Mouse (Mus musculus) midbrain, embryonic 10.5 days (tissue): ENCODE results near the gene Fcgr4. TPM values are rescaled to one million over a fixed set of nuclear protein-coding genes. Genes with fewer than 3 reads are reported as not detected.
"Not testable (repeated sequence)": the region's sequence is repeated elsewhere in the genome, so short reads cannot be mapped to it uniquely, and the experiment has no call there.

ENCODE experiments used
- DNase-seq: peaks from one replicate; pipeline ENCODE4 v3.0.0-alpha.2; 2017; ENCODE audit warnings: low spot score
- H3K27ac ChIP-seq: fragments of 300-500 bp; sonication (generic); replicated peaks from 2 replicates; pipeline ENCODE4 v1.5.1; 2016; ENCODE audit warnings: mild to moderate bottlenecking
- H3K27me3 ChIP-seq: fragments of 300-500 bp; sonication (generic); 2 replicates; pipeline ENCODE4 v1.6.1; 2016; ENCODE audit warnings: low read depth, mild to moderate bottlenecking; ENCODE audit not compliant: poor library complexity, severe bottlenecking
- H3K36me3 ChIP-seq: fragments of 300-500 bp; sonication (generic); 2 replicates; pipeline ENCODE4 v1.6.1; 2016; ENCODE audit warnings: mild to moderate bottlenecking, moderate library complexity
- H3K4me1 ChIP-seq: fragments of 300-500 bp; sonication (generic); 2 replicates; pipeline ENCODE4 v1.6.1; 2016
- H3K4me3 ChIP-seq: fragments of 300-500 bp; sonication (generic); 2 replicates; pipeline ENCODE4 v1.5.1; 2016; ENCODE audit warnings: mild to moderate bottlenecking, moderate library complexity
- H3K9me3 ChIP-seq: fragments of 300-500 bp; sonication (generic); replicated peaks from 2 replicates; pipeline ENCODE4 v1.6.1; 2016; ENCODE audit warnings: mild to moderate bottlenecking
- WGBS: fragments of 180-500 bp; shearing (Covaris S2); methylation state at CpG from one replicate; pipeline ENCODE4 v1.1.7; 2016; 5-methylcytosine and 5-hydroxymethylcytosine counted together
- polyA plus RNA-seq: library from polyadenylated mRNA; unstranded; fragments of >200 nt; fragmentation: Nextera tagmentation; extraction: Ambion mirVana; gene quantifications from 2 replicates; pipeline ENCODE4 v1.2.1, GENCODE M21; 2016

Fcgr4 gene
- polyA plus RNA-seq, 1 experiment from 2014 or later = not detected

GRCm38 (mm10) chr1:171043594-171044153 is 25.0 kb downstream of the Fcgr4 start:
- WGBS = 69% methylated on average over 3 of the region's 3 CpGs
- no peaks in the 10 kb centered on the region for H3K27me3 ChIP-seq
- no peak overlapping the region for H3K27ac ChIP-seq

GRCm38 (mm10) chr1:171044365-171045078 is 25.8 kb downstream of the Fcgr4 start:
- H3K4me1 ChIP-seq = peaks cover 5% of the 10 kb centered on the region; the same call in 1 of the 2 replicates
- H3K27me3 ChIP-seq = no peaks in the 10 kb centered on the region
- no peaks in the 10 kb centered on the region for H3K36me3 ChIP-seq
- no peaks in the 10 kb centered on the region for H3K9me3 ChIP-seq
- H3K27ac ChIP-seq = peak overlapping the region; percentile 78
- under 1% methylated on average over 33 of the region's 33 CpGs for WGBS
- peak overlapping the region; percentile 75 for H3K4me3 ChIP-seq
- DNase-seq = peak; percentile 91

More at GRCm38 (mm10) chr1:171043594-171044153, 25.0 kb downstream of the Fcgr4 start:
- DNase-seq = no peak
- Histone ChIP-seq H3K9me3 (no peaks in the 10 kb centered on the region), H3K36me3 (no peaks in the 10 kb centered on the region), H3K4me3 (peak overlapping the region; percentile 75), H3K4me1 (peaks cover 5% of the 10 kb centered on the region; the same call in 1 of the 2 replicates)

DNA sequence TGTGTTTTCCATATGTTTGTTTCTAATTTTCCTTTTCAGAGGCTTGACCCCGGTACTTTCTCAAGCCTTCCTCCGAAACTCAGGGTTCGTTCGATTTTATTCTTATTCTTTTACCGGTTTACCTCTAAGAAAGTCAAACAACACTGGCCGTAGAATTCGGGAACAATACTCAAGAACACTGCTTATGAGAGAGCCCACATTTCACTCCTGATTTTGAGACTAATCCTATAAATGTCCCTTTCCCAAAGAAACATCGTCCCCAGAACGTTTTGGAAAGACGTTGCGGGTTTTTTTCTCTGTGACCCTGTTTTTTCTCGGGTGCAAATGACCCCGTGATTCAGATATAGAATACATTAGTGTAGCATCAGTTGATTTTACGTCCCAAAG is 26.4 kb downstream of the Fcgr4 start:
- no peak overlapping the region for H3K27ac ChIP-seq
- no peak for DNase-seq
- 6% methylated on average over 14 of the region's 14 CpGs for WGBS
- H3K4me1 ChIP-seq = peaks cover 5% of the 10 kb centered on the region; the same call in 1 of the 2 replicates
- no peaks in the 10 kb centered on the region for H3K27me3 ChIP-seq
- no peaks in the 10 kb centered on the region for H3K9me3 ChIP-seq
- H3K4me3 ChIP-seq = peak overlapping the region; percentile 75
- no peaks in the 10 kb centered on the region for H3K36me3 ChIP-seq

DNA sequence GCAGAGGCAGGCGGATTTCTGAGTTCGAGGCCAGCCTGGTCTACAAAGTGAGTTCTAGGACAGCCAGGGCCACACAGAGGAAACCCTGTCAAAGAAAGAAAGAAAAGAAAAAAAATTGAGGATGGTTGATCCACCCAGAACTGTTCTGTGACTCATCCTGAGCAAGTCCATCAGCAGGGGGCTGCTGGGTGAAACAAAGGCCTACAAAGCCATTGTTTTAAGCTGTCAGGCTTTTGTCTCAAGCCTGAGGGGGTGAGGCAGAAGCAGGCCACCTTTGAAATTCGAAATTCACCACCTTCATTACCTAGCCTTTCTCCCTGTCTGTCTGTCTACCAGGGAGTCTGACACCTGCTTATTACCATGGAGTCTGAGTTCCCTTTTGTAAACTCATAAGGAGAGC is 27.8 kb downstream of the Fcgr4 start:
- Histone ChIP-seq H3K4me3 (no peak overlapping the region), H3K36me3 (no peaks in the 10 kb centered on the region), H3K9me3 (no peaks in the 10 kb centered on the region), H3K4me1 (peaks cover 5% of the 10 kb centered on the region; the same call in 1 of the 2 replicates), H3K27me3 (no peaks in the 10 kb centered on the region), H3K27ac (no peak overlapping the region)
- no peak for DNase-seq
- WGBS = 76% methylated on average over 3 of the region's 3 CpGs

DNA sequence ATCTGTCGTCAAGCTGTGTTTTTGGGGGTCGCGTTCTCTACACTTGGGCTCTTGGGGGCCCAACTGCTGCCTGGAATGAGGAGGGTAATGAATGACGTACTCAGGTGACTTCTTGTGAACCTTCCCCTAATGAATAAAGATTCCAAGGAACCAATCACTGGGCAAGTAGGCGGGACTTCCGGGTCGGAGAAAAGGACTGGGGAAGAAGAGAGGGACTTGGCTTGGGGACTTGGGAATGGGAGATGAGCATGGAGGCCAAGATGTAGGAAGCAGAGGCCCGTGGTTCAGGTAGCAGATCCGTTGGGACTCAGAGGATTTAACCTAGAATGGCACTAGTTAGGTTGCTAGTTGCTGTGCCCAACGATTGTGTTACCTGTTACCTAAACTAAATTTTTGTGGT is 30.5 kb downstream of the Fcgr4 start:
- 51% methylated on average over 10 of the region's 10 CpGs for WGBS
- H3K4me3 ChIP-seq = peak overlapping the region; percentile 28; the same call in 1 of the 2 replicates
- no peak for DNase-seq

DNA sequence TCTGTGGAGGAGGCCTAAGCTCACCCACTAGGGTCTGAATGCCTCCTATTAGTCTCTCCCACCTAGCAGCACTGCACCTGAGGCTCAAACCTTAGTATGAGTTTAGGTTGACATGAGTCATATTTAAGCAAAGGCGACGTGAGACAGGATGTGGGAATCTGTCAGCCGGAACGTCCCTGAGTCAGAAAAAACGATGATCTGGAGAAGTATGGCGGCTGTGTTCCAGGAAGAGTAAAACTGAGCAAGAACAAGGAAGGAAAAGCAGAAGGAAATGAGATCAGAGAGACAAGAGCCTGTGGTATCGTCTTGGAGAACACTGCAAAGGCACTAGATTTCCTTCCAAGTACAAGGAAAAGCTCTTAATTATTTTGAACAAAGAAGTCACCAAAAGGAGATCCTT is 32.1 kb downstream of the Fcgr4 start:
- WGBS = 93% methylated on average over 7 of the region's 7 CpGs
- Histone ChIP-seq H3K36me3 (no peaks in the 10 kb centered on the region), H3K4me3 (no peak overlapping the region), H3K27ac (no peak overlapping the region), H3K4me1 (no peaks in the 10 kb centered on the region), H3K27me3 (no peaks in the 10 kb centered on the region), H3K9me3 (no peaks in the 10 kb centered on the region)
- no peak for DNase-seq

More for the DNA sequence above, 30.5 kb downstream of the Fcgr4 start:
- H3K27ac ChIP-seq = no peak overlapping the region
- H3K27me3 ChIP-seq = no peaks in the 10 kb centered on the region
- no peaks in the 10 kb centered on the region for H3K9me3 ChIP-seq
- peaks cover 5% of the 10 kb centered on the region; the same call in 1 of the 2 replicates for H3K4me1 ChIP-seq
- H3K36me3 ChIP-seq = no peaks in the 10 kb centered on the region

DNA sequence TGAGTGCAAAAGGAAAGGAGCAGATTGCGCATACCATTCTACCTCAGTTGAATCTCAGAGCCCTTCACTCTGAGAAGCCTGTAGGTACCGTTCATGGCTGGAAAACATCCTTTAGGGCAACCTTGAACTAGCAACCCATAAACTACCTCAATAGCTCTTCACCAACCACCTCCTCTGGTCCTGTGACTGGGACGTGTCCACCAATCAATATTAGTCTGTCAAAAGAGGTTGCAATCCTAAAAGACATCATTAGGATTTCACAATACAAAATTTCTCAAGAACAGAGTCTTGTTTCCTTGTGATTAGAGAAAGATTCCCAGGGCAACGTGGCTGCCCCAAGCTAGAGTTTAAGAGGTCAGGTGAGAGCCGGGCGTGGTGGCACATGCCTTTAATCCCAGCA is 34.6 kb downstream of the Fcgr4 start:
- DNase-seq = no peak
- H3K4me3 ChIP-seq = no peak overlapping the region
- H3K4me1 ChIP-seq = no peaks in the 10 kb centered on the region
- no peaks in the 10 kb centered on the region for H3K9me3 ChIP-seq
- no peak overlapping the region for H3K27ac ChIP-seq
- WGBS = 91% methylated on average over 6 of the region's 6 CpGs
- H3K36me3 ChIP-seq = no peaks in the 10 kb centered on the region
- H3K27me3 ChIP-seq = no peaks in the 10 kb centered on the region

- H3K9me3 ChIP-seq = no peaks in the 10 kb centered on the region
- 94% methylated on average over 5 of the region's 5 CpGs for WGBS
- H3K27ac ChIP-seq = no peak overlapping the region
- no peak overlapping the region for H3K4me3 ChIP-seq
- H3K4me1 ChIP-seq = no peaks in the 10 kb centered on the region
- no peaks in the 10 kb centered on the region for H3K27me3 ChIP-seq
- no peak for DNase-seq
- no peaks in the 10 kb centered on the region for H3K36me3 ChIP-seq
Observed at GRCm38 (mm10) chr1:171057253-171057652, 38.5 kb downstream of the Fcgr4 start.

DNA sequence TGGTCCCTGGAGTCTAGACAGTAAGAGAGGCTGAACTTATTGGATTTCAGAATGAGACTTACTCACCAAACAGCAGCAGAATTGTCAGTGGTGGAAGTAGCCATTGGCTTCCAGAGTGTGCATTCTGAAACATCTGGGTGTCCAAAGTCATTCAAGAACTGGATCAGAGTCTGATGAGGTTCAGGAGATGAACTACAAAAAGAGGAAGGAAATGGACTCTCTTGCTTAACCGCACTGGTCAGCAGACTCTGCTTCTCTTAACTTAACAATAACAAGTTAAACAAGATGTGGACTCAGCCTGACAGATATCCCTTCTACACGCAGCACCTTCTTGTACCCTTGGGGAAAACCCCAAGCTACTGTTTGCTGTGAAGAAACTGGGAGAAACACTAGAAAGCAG is 40.5 kb downstream of the Fcgr4 start:
- Histone ChIP-seq H3K36me3 (no peaks in the 10 kb centered on the region), H3K27me3 (peaks cover 13% of the 10 kb centered on the region), H3K27ac (no peak overlapping the region), H3K9me3 (no peaks in the 10 kb centered on the region), H3K4me1 (peaks cover 6% of the 10 kb centered on the region), H3K4me3 (no peak overlapping the region)
- DNase-seq = no peak
- WGBS = 81% methylated on average over 2 of the region's 2 CpGs

DNA sequence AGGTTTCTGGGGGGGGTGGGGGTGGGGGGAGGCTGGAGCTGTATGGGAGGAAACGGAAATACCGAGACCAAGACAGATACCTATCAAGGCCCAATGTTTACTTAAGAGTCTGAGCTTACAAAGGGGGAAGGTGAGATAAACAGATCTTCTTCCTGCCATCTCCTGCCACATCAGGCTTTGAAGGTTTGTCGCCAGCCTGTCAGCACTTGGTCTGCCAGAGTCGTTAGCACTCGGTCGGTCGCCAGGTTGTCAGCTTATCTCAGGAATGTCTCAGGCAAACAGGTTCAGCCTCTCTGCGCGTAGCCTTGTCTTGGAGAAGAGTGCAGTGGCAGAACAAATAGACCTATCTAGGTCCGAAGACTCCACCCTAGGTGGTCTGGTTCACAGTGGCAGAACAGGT is 41.7 kb downstream of the Fcgr4 start:
- WGBS = 60% methylated on average over 10 of the region's 10 CpGs
- Histone ChIP-seq H3K4me1 (peaks cover 12% of the 10 kb centered on the region), H3K27me3 (peaks cover 24% of the 10 kb centered on the region), H3K9me3 (no peaks in the 10 kb centered on the region), H3K27ac (no peak overlapping the region), H3K36me3 (no peaks in the 10 kb centered on the region), H3K4me3 (no peak overlapping the region)
- no peak for DNase-seq

GRCm38 (mm10) chr1:171061566-171061965 is 42.8 kb downstream of the Fcgr4 start:
- H3K4me3 ChIP-seq = no peak overlapping the region
- 92% methylated on average over 3 of the region's 3 CpGs for WGBS
- H3K27me3 ChIP-seq = peaks cover 33% of the 10 kb centered on the region
- no peak for DNase-seq
- H3K36me3 ChIP-seq = no peaks in the 10 kb centered on the region
- H3K27ac ChIP-seq = no peak overlapping the region
- H3K9me3 ChIP-seq = no peaks in the 10 kb centered on the region
- peaks cover 15% of the 10 kb centered on the region for H3K4me1 ChIP-seq

GRCm38 (mm10) chr1:171063569-171064490 is 45.1 kb downstream of the Fcgr4 start:
- H3K36me3 ChIP-seq, H3K9me3 ChIP-seq: not testable (repeated sequence)
- peaks cover 15% of the 10 kb centered on the region for H3K4me1 ChIP-seq
- H3K4me3 ChIP-seq = peak overlapping the region; percentile 47
- DNase-seq = peak; percentile 64
- H3K27ac ChIP-seq = 0 out of 2 replicates have a peak overlapping the region, but pooled peaks have one; percentile 0
- WGBS = 10% methylated on average over 43 of the region's 61 CpGs
- H3K27me3 ChIP-seq = peaks cover 43% of the 10 kb centered on the region
